Mouse (Mus musculus): ENCODE measurements around the gene Snx32.
A peak's percentile ranks its signal among the peaks of the same experiment; 100 is the strongest.

The Snx32 gene

GRCm38 (mm10) chr19:5510031-5511026 lies at the start of gene Snx32:
Snx32 (minus strand) TSS chr19:5510538.
- peak; percentile 99 for DNase-seq (ENCODE audit: low spot score in 2 of 2)

DNA sequence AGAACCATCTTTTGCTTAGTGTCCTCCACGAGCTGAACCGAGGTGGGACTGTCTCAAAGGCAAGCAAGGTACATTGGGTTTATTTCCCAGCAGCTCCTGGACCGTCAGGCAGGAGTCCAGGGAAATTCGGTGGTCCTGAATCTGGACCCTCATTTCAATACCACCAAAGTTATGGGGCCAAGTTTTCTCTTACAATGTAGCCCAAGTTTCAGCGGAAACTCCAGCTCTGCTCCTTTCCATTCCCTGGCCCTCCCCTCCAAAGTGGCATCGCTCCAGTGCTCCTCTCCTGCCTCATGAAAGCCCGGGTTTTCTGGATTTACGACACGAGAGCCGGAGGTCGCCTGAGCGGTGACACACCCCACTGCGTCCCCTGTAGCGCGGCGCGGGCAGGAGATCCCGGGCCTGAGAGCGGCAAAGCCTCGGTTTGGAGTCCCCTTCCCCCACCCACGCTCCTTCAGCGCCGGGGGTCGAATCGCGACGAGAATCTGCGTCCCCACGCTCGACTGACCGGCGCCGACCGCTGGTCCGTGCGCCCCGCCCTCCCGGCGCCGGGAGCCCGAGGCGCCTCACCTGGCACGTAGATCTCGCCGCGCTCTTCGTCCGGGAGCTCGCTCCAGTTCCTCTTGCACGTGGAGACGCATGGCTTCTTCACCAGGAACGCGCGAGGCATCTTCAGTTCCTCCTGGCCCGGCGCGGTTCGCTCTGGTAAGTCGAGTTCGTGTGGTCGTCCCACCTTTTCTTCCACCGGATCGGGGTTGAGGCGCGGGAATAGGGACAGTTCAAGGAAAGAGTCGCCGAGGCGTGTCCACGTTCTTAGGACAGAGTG lies 49.5 kb upstream of the Snx32 start:
- DNase-seq (ENCODE audit: low spot score in 2 of 2), result no peak

DNA sequence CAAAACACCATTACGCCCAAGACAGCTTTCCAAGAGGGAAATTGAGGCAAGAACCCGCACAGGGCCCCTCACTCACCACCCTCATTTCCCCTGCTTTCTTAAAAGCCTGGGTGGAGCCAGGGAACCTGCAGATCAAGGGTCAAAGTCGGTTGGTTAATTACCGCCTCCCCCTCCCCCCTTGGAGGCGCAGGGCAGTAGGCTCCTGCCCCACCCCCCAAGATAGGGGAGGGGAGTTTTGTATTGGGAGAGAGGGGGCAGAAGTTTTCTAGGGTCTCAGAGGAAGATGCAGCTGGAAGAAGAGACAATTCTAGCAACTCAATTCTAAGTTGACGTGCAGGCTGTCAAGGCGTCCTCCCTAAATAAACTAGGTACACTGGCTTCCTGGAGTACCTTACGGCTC lies 48.9 kb upstream of the Snx32 start:
- DNase-seq (ENCODE audit: low spot score in 2 of 2), result no peak

- DNase-seq (ENCODE audit: low spot score in 2 of 2), result no peak
These were observed 48.4 kb upstream of the Snx32 start for GRCm38 (mm10) chr19:5558770-5559169.

DNA sequence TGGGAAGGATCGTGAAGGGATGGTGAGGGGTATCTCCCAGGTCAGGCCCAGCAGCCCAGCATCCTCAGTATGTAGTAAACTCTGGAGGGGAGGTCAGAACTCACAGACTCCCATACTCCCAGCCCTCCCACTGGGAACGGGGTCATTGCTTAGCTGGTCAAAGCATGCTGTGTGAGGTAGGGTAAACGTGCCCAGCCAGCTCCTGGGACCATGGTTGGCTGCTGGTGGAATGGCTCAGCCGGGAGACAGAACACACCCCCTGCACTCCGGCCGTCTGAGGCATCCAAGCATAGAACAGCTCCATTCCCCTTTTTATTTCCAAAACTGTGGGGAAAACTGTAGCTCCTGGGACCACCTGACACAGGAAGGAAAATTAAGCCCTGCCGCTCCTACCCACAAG lies 47.8 kb upstream of the Snx32 start:
- DNase-seq (ENCODE audit: low spot score in 2 of 2), result no peak

- DNase-seq (ENCODE audit: low spot score in 2 of 2), result no peak
These were observed 43.9 kb upstream of the Snx32 start for GRCm38 (mm10) chr19:5554212-5554611.

- no peak for DNase-seq (ENCODE audit: low spot score in 2 of 2)
These were observed 43.5 kb upstream of the Snx32 start for GRCm38 (mm10) chr19:5553802-5554201.

DNA sequence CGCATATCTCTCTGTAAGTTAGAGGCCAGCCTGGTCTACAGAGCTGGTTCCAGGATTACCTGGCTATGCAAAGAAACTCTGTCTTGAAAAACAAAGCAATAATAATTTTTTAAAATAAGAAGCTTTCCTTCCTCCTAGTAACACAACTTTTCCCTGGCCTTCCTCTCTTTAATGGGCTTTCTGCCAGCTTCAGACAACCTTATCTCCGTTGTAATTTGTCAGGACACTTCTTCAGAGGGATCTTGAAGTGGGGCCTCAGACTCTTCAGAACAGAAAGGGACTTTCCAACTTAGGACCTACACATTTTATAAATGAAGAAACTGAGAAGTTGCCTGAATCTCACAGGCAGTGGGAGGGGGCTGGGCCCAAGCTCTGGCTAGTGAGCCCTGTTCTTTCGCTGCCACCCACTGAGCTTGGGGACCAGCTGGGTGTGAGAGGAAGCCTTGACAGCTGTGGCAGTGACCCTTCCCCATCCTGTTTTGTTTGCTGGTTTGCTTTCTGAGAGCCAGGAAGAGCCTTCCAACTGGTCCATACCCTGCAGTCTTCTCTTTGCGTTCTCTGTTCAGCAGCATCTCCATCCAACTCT lies 37.2 kb upstream of the Snx32 start:
- DNase-seq (ENCODE audit: low spot score in 2 of 2), result no peak

DNA sequence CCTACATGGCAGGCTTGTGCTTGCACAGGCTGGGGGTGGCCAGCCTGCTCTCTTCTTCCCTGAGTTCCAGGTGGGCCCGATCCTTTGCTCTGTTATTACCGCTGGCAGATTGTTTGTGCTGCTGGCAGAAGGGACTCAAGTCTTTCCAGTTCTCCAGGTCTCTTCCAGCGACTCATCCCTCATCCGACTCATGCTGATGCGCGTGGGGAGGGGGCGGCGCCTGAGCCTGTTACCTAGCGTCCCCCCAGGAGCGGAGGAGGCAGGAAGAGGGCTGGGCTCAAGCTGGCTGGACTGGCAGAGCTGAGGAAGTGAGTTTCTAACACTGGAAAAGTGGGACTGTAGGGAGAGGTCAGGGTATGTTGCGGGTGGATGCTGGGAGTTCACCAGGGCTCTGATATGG lies 33.7 kb upstream of the Snx32 start:
- DNase-seq (ENCODE audit: low spot score in 2 of 2), result no peak

- DNase-seq (ENCODE audit: low spot score in 2 of 2), result no peak
These were observed 33.0 kb upstream of the Snx32 start for GRCm38 (mm10) chr19:5543362-5543761.

DNA sequence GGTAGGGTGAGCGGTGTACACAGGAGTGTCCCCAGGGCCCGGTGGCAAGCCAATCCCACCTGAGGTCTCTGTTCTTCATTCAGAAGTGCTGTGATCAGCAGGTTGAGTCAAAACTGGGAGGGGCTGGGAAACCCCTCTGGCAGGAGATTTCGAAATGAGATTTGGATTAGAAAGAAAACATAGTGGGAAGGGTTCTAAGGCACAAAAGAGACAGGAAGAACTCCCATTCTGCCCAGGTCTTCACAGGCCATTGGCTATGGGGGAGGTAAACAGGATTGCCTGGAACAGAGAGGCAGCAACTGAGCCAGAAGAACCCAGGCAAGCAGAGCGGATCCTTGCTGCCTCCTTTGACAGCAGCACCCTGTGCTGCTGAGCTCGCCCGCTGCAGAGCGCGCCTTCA lies 28.4 kb upstream of the Snx32 start:
- DNase-seq (ENCODE audit: low spot score in 2 of 2), result no peak

- no peak for DNase-seq (ENCODE audit: low spot score in 2 of 2)
These were observed 22.2 kb upstream of the Snx32 start for GRCm38 (mm10) chr19:5532520-5532919.

DNA sequence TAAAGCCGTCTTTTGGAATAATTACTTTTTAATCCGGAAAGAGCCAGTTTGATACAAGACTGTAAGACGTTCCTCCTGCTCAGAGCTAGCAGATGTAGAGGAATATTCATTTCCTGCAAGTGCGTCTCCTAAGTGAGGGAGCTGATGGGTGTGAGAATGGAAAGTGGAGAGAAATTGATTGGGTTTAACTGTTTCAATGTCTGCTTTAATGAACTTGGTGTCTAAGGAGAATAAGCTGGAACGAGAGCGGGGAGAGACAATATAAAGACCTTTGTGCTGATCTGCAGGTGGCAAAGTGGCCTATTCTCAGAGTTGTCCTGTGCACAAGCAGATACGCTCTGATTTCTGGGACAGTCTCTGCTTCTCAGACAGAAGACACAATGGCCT lies 19.8 kb upstream of the Snx32 start:
- DNase-seq (ENCODE audit: low spot score in 2 of 2), result no peak

DNA sequence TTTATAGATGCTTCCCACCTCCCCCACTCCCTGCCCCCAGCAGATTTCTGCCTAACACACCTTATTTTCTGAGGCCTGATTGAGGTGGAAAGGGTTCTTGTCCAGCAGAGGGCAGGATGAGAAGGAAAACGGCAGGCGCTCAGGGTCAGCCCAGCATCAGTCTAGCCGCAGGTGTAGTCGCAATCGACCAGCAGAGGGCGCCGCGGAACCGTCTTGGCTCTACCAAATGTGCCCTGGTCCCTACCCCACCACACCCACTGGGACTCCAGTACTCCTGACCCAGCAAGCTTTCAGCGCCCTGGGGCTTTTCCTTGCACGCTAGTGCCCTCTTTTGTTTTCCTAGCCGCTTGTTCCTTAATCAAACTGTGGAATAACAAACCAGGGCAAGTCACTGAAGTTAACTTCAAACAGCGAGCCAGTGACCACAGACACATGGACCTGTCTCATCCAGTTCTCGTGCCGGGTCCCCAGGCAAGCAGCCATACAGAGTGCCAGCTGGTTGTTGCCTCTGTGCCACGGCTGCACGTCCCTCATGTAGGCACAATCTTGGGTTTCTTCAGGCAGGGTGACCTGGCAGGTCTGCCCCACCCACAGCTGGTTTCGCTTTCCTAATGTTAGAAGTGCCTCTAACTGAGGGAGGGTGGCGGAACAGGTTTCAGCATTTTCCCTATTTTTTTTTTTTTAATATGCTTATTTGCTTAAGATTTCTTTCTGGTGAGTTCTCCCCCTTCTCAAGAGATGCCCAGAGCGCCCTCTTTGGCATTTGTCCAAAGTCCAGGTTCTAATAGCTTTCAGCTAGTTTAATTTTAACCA lies 19.2 kb upstream of the Snx32 start:
- DNase-seq (ENCODE audit: low spot score in 2 of 2), result peak; percentile 95

DNA sequence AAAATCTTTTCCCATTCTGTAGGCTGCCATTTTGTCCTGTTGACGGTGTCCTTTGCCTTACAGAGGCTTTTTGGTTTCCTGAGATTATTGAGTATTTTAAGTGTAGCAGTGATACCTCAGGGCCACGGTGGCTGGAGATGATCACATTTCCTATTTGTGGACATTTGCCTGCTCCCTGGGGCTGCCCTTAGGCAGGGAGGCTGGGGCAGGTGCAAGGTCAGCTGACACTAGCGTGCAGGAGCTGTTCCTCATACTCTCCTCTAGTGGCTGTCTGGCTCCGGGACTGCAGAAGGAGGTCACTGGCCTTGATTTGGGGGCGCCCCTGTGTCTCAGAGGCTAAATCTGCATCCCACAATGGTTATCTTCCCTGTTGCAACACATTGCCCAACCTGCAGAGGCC lies 14.9 kb upstream of the Snx32 start:
- DNase-seq (ENCODE audit: low spot score in 2 of 2), result no peak

- no peak for DNase-seq (ENCODE audit: low spot score in 2 of 2)
These were observed 8.4 kb upstream of the Snx32 start for GRCm38 (mm10) chr19:5518721-5519120.

DNA sequence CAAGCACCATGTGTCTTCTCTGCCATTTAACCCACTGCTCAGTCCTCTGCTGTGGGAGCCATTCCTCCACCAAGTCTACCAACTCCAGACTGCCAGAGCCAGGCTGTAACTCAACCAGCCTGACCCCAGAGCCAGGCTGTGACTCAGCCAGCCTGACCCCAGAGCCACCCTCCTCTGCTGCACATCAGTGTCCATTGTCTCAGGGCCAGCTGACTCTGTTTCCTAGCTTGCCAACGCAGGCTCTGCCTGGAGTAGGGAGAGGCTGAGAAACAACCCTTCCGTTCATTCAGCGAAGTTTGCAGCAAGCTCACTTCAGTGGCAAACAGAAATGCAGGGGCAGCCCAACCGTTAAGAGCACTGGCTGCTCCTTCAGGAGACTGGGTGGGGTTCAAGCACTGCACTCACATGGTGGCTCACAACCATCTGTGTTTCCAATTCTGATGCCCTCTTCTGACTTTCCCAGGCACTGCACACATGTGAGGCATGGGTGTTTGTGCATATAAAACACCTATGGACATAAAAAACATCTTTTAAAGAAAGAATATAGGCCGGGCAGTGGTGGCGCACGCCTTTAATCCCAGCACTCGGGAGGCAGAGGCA lies 6.7 kb upstream of the Snx32 start:
- DNase-seq (ENCODE audit: low spot score in 2 of 2), result no peak

DNA sequence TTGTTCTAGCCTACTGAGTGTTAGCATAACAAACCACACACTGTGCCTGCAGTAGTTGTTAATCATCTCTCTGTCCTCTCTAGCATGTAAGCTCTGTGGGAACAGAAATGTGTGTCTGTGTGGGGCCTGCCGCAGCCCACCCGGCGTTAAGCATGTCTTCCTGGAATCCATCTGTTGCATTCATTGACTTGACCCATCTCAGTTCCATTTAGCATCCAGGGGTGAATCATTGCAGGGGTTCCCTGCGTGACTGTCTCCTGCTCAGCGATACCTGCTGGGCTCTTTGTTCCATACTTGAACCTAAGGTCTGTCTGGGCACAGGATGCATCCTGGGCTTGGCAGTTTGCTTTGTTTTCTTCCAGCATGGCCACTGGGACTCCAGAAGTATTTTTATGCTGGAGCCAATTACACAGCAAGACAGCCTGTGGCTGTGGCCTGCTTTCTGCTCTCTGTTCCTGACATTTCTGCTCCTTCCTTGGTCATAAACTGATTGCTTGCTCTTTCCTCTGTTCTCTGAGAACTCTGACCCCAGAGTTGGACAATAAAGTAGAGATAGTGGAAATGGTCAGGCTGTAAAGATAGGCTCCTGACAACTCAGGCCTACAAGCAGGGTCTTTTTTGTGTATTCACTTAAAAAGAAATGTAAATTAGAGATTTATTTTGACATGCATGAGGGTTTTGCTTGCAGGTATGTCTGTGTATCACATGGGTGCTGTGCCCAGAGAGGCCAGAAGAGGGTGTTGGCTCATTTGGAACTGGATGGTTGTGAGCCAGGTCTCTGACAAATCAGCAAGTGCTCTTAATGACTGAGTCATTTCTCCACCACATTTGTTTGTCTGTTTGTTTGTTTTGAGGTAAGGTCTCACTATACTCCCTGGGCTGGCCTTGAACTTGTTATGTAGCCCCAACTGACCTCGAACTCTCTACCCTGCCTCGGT lies 5.8 kb upstream of the Snx32 start:
- DNase-seq (ENCODE audit: low spot score in 2 of 2), result no peak

- no peak for DNase-seq (ENCODE audit: low spot score in 2 of 2)
These were observed 2.6 kb upstream of the Snx32 start for GRCm38 (mm10) chr19:5513005-5513349.
